Mouse (Mus musculus) C2C12 (cell line): ENCODE results near the gene Lrrc43.

ENCODE experiments used
- CEBPB ChIP-seq: IDR thresholded peaks from one replicate; pipeline ENCODE4 v1.6.1; 2011; ENCODE audit warnings: low read depth, mild to moderate bottlenecking, control low read depth, moderate library complexity
- CTCF ChIP-seq: IDR thresholded peaks from one replicate; pipeline ENCODE4 v1.5.1; 2011; ENCODE audit not compliant: control insufficient read depth, insufficient read depth, insufficient read length
- MAX ChIP-seq: IDR thresholded peaks from one replicate; pipeline ENCODE4 v1.6.1; 2011; ENCODE audit warnings: mild to moderate bottlenecking, control low read depth
- MYOD1 ChIP-seq: IDR thresholded peaks from one replicate; pipeline ENCODE4 v1.6.1; 2011; ENCODE audit warnings: low read depth; ENCODE audit not compliant: control insufficient read depth, insufficient read length
- MYOG ChIP-seq: IDR thresholded peaks from one replicate; pipeline ENCODE4 v1.6.1; 2011; ENCODE audit not compliant: control insufficient read depth, insufficient read length; ENCODE audit errors: extremely low read depth
- USF1 ChIP-seq: IDR thresholded peaks from one replicate; pipeline ENCODE4 v1.6.1; 2011; ENCODE audit warnings: low read depth, mild to moderate bottlenecking, control low read depth, moderate library complexity

DNA sequence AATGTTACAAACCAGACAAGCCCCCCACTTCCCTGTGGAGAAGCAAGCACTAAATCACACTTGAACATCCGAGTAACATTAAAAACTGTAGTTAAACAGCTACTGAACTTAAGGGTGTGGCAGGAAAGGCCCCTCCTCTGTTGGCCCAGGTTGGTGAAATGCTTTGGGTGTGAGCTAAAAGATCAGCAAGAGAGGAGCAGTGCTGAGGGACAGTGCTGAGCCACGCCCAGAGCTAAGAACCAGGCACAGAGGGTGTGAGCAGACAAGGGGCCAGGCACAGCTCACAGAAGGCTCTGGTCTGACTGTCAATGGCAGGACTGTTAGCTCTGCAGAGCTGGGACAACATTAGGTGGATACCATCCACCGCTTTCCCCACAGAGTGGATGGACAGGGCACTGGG lies 23.0 kb downstream of the Lrrc43 start:
- no peak for TF ChIP-seq CTCF
- no peak for TF ChIP-seq MYOG
- no peak for TF ChIP-seq USF1
- no peak for TF ChIP-seq MAX
- TF ChIP-seq CEBPB: no peak
- TF ChIP-seq MYOD1: no peak
